Mouse (Mus musculus) lung, postnatal 4 days (tissue): ENCODE results near the gene Mta3.

Source experiments
- DNase-seq, 2 experiments: peaks; one replicate each; pipeline ENCODE4 v3.0.0; 2021

Gene Mta3

DNA sequence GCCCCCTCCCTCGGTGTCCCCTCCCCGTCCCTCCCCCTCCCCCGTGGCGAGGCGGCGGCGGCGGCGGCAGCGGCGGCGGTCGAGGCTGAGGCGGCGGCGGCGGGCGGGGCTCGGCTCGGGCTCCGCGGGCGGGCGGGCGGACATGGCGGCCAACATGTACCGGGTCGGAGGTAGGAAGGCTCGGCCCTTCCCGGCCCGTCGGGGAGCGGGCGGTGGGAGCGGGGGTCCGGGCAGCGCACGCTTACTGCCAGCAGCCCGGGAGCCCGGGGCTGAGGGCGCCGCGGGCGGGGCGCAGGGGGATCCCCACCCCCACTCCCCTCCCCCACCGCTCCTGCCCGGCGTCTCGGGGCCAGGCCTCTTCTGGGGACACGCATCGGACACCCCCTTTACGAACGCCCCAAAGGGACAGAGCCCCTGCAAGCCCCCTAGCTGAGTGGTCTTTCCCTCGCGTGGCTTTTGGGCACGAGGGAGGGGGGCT is at the start of gene Mta3:
Gene Mta3, plus strand, starts transcription at position 48 of the 478 bp plus-strand sequence.
- peak; percentile 75 to 82 for DNase-seq

DNA sequence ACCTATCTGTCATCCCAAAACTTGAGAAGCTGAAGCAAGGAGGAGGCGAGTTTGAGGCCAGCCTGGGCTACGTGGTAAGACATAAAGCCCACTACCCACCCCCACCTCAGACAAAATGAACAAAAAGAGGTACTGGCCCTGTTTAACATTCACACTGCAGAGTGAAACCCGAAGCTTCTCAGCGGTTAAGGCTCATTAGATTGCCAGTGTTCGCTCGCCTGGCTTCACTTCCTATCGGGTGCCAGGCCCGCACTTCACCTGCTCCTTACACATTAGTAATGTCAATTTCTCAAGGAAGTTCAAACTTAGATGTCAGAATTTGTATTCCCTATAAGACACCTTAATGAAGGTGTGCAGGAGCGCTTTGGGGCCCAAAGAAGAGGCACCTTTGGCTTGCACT is 48.6 kb upstream of the Mta3 start:
- no peak for DNase-seq

DNA sequence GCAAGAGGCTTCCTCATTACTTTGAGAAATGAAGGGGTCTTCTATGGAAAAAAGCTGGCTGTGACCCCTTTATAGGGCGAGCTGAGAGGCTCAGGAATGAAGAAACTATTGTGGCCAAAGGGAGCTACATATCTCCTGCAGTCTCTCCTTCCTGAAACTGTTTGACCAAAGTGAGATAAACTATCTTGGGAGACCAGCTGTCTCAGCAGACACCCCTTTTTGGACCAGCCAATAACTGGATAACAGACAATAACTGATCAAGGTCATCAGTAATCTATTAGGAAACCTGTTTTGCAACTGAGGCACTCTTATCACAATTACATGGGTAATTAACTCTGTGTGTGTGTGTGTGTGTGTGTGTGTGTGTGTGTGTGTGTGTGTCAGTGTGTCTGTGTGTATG is 47.0 kb upstream of the Mta3 start:
- DNase-seq = no peak

DNA sequence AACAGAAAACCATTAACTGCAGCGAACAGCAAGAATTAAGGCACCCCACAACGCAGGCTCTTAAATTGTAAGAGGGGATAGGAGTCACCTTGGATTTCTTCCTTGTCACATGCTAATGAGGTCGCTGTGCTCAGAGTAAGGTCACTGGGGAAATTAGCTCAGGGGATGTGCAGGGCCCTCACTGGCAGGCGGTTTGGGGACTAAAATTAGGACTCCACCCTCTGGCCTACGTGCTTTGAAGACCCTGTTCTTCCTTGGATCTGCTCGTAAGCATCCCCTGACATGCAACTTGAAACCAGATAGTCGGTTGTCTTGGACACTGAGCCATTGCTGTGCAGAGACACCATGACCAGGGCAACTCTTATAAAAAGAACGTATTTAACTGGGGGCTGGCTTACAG is 41.2 kb upstream of the Mta3 start:
- no peak for DNase-seq

DNA sequence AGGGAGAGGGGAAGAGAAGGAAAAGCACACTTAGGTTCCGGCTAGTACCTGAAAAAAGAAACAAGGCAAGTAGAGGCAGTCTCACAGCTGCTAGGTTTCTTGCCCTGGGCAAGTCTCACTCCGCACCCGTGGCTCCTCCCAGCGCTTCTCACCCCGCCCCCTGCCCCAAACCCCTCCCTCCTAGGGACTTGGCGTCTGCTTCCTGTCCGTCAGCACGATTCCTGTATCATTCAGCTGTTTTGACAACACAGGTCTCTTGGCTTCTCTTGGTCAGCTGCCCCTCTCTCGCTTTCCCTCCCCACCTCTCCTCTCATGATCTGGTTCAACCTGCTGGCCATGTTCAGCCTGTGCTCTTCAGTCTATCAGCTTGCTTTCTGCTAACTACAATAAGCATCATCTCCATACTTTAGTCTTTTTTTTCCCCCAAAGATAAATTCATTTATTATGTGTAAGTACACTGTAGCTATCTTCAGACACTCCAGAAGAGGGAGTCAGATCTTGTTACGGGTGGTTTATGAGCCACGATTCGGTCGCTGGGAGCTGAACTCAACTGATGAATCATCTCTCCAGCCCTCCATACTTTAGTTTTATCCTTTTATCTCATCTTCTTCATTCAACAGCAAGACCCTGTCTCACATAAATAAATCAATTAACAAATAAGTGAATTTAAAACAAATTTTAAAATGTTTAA is 39.2 kb upstream of the Mta3 start:
- peak in 1 of 2 experiments; percentile 13 for DNase-seq

DNA sequence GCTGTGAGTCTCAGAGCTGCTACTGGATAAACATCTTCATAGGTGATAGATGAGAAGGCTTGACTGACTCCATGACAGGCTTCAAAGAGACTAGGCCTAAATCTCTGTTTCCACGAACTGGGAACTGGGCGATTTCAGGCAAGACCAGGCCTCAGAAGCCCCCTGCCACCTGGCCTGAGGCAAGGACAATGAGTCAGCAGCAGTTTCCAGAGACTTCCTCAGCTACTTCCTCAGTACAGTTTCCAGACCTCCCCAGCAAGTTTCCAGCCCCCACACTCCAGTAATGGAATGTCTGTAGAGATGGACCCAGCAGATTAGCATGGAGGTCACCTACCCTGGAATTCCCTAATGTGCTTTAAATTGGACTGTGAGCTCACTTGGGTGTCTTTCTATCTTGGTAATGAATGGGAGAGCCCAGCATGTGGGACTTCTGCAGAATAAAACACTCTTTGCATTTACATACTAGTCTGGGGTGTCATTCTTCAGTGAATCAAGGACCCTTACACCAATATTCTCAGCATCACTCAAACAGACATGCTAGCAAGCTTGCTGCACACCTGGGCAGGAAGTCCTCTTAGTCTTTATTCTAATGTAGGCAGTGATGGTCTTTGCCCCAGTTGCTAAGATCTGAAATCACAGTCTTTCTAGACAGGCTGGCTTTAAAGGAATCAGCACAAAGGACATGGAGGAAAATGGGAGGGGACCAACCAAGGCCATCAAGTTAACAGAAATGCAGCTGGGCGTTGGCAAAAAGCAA is 37.9 kb upstream of the Mta3 start:
- DNase-seq = no peak

DNA sequence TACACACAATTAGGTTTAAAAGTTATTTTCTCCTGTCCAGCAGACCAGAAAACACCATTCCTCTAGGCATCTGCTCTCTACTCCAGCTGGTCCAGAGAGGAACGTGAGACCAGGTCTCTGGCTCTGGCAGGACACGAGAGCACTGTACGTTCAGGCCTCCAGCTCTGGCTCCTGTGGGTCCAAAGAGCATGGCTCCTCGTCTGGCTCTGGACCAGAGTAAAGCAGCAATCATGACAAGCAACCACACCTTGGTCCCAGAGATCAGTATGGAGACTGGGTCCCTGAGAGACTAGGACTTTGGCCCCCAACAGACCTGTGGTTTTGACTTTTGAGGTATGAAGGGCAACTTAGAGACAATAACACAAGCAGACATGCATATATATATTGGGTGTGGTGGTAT is 33.3 kb upstream of the Mta3 start:
- DNase-seq = no peak

DNA sequence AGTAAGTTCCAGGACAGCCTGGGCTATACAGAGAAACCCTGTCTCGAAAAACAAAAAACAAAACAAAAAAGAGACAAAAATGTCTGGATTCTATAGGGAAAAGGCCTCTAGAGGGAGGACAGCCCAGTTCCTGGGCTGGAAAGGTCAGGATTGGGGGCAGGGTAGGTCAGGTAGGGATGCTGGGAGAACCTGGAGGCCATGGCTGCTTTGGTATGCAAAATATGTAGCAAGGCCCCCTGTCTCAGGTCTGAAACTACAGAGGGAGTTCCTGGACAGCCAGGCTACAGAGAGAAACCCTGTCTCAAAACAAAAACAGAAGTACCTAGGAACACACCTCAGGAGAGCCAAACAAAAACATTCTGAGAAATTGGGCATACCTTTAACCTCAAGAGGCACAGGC is 28.6 kb upstream of the Mta3 start:
- DNase-seq = no peak

DNA sequence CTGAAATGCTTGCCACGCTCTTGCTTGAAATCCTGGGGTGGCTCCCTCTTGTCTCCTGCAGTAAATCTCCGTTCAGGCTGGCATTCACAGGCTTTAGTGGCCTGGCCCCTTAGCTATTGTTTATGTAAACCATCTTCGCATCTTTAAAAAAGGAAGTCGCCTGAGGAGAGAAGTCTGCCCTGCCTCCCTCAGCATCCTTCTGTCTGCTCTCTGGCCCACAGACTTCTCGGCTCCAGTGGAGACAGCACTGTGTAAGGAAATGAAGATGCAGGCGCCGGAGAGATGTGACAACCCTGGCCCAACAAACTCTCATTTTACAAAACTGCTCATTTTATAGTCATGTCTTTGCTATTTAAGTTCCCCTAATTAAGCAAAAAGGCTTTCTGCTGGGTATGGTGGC is 24.0 kb upstream of the Mta3 start:
- no peak for DNase-seq

DNA sequence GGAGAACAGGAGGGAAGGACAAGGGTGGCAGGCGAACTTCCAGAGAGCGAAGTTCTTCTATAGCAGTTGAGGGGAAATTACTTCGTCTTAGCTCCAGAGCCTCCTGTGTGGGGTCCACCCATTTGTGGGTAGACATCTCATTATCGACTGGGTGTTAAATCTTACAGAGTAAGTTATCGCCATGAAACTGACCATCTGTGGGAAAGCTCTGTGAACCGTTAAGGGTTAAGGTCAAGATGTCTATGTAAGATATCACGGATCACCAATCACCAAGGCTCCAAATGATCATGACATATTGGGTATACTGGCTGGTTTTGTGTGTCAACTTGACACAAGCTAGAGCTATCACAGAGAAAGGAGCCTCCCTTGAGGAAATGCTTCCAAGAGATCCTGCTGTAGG is 21.5 kb upstream of the Mta3 start:
- no peak for DNase-seq

DNA sequence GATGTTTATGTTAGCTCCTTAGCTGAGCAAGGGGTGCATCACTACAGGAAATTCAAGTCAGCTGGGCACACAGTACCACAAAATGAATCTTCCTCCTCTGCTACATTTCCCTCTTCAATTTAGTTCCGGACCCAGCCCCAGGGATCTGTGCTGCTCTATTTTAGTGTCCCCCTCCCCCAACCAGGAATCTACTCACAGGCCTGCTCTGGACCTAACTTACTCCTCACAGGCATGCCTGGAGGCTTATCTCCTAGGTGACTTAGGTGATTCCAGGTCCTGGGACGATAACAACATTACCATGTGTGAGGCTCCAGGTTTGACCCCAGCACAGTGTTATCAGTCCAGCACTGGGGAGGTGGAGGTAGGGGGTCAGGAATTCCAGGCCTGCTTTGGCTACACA is 15.5 kb upstream of the Mta3 start:
- no peak for DNase-seq

DNA sequence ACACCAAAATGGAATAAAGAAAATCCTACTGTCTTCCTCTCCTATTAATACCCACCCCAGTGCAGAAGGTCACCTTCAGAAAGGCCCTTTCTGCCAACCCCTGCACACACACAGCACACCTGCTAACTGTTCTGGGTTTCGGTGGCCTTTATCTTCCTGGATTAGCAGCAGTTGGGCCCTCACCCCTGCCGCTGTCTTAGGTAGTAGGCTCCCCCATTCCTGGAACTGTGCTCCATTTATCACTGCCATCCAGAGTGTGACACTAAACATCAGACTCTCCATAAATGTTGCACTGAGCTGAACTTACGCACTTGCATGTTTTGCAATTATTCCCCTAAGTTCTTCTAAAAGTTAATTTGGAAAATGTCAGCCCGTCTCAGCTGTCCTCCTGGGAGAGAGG is 14.6 kb upstream of the Mta3 start:
- DNase-seq = no peak

DNA sequence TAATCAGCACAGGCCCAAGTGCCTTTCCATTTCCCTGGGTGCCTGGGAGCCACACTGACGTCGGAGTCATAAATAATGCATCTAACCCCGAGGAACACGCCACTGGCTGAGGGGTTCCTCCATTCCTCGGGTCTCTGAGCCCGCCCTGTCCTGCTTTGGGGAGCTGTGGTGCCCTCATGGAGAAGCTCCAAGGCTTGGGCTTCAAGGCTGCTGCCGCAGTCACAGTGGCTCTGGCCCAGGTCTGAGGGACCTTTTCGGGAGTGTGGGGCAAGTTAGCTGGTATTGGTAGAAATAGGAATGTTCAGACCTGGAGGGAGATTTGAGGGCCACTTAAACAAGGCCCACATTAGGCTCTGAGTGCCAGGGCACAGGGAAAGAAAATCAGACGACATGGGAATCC is 12.0 kb upstream of the Mta3 start:
- no peak for DNase-seq

DNA sequence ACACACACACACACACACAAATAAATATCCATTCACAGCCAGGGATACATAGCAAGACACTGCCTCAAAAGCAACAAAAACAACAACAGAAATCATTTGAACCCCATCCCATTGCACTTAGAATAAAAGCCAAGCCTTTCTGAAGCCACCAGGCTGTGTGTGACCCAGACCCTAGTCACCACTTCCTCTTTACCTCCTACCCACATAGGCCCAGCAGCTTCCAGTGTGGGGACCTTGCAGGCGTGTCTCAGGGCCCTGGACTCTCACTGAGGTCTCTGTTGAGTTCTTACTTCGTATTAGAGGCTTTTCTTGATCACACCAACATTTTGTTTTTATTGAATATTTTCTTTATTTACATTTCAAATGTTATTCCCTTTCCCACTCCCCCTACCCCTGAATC is 10.2 kb upstream of the Mta3 start:
- peak; percentile 33 to 39 for DNase-seq

DNA sequence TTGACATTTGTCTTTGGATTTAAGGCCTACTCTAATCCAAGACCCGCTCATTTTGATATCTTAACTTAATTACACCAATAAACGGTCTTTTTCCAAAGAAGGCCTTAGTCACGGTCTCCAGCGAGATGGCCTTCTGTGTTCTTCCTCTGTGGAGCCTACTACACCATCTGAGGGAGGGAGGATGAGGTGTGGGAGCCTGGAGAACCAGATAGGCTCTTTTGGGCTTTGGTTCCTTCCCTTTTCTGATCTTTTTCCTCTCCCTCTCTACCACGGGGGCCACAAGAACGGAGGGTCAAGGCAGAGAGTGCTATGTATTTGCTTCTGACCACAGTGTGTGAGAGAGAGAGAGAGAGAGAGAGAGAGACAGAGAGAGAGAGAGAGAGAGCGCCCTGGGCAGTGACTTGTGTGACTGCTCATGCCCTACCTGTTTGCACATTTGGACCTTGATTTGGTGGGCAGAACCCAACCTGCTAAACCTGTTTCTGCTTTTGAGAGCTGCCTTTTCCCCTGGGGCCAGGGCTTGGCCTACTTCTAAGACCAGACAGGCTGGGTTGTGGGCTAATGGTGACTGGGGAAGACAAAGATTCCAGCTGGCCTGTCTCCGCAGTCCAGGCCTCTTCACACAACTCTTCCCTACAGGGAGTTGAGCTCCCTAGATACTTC is 6.8 kb upstream of the Mta3 start:
- peak; percentile 41 to 51 for DNase-seq

DNA sequence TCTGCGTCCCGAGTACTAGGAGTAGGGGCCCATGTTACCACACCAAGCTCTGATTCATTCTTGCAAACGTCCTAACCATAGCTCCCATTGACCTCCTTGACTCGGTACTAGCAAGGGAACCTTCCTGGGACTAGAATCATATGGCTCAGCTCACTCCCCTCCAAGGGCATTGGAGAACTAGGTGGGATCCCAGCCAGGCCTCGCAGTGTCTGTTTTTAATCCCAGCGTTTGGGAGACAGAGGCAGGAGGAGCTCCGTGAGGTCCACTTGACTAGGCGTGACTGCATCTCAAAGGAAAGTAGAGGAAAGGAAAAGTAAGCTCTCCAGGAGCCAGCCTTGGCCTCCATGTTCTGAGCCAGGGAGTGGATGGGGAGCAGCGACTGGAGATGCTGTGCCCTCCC is 5.8 kb upstream of the Mta3 start:
- DNase-seq = no peak

DNA sequence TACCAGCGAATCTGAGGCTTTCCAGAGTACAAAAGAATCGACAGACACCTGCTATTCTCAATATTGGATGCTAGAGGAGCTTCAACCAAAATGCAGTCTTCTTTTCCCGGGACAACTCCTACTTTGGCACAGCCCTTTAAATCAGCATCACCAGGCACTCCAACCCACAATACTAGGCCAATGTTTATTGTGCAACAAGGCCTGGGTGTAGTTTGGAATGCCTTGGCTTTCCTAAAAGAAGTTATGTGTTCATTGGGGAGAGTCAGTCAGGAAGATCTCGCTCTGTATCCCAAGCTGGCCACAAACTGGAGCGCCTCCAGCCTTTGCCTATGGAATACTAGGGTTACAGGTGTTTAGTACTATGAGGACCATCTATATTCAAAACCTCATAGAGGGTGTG is 1.5 kb upstream of the Mta3 start:
- DNase-seq = no peak

DNA sequence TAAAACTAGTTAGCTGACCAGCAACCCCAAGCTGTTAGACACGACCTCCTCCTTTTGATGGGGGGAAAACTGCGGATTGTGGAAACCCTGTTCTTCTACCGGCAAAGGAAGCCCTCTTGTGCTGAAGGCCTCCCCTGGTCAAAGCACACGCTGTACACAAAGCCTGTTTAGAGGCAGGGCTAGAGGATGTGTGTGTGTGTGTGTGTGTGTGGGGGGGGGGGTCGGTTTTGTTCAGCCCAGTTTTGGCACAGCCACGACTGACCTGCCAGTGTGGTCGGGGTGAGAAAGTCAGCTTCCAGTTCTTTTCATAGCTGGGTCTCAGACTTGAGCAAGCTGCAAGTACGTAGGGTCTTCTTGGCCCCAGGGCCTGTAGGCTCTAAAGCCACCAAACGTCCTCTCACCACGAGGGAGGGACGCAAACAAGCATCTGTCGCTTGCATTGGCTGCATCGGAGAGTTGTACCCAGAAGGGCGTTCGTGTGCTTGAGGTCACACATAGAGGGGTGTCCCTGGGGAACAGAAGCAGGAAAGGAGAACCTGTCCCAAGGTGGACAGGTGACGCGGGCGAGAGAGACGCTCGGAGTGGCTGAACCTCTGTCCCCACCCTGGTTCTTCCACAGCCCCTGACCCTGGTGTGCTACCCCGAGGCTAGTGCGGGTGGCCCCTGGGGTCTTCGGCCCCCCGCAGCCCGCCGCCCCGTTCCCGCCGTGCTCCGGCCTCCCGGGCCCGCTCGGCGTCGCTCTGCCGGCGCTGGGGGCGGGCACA is 429 bp upstream of the Mta3 start:
- peak; percentile 61 to 67 for DNase-seq

DNA sequence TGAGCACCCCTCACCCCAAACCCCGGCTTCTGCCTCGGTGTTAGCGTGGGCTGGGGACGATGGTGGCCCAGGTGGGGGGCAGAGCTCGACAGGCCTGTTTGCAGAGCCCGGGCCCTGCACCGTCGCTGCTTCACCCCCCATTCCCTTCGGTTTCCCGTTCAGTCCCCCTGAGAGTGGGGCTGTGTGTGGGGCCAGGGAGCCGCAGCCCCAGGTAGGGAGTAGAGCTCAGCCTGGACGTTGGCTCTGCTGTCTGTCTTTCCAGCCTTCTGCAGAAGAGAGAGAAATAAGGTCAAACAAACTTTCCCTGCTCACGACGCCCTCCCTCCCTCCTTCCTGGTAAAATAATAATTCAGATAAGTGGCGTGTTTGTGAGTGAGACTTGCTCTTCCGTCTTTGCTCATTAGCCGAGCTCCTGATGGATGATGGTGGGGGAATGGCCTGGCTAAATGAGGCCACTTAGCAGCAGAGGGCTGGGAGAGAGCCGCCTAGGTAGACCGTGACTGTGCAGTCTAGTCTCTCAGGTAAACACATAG is 697 bp downstream of the Mta3 start:
- DNase-seq = peak; percentile 47 to 57

DNA sequence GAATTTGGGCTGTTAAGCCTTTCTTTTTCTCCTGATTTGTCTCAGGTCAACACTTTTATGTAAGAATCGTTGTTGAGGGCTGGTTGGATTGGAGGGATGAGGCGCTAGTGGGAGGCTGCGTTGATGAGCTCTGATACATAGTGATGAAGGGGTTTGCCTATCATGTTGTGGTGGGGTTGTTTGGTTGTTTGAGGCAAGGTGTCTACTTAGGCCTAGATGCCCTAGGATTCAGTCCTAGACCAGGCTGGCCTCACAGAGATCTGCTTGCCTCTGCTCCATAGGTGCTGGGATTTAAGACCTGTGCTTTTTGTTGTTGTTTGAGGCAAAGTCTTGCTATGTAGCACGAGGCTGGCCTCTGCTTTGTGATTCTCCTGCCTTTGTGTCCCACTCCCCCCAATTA is 1.4 kb downstream of the Mta3 start:
- DNase-seq = no peak

DNA sequence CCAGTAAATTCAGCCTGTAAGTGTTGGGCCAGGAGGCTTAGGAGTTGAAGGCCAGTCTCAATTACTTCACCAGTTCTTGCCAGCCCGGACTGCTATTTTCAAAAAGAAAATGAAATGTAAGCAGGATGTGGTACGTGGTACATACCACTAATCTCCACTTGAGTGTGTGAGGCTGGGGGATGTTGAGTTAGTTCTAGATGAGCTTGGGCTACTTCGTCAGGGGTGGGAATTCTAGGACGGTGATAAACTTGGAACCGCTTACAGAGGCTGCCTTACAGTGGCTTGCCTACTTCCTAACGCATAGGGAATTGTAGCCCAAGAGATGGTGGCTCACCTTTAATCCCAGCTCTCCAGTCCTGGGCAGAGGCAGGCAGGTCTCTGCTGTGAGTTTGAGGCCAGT is 1.9 kb downstream of the Mta3 start:
- no peak for DNase-seq

DNA sequence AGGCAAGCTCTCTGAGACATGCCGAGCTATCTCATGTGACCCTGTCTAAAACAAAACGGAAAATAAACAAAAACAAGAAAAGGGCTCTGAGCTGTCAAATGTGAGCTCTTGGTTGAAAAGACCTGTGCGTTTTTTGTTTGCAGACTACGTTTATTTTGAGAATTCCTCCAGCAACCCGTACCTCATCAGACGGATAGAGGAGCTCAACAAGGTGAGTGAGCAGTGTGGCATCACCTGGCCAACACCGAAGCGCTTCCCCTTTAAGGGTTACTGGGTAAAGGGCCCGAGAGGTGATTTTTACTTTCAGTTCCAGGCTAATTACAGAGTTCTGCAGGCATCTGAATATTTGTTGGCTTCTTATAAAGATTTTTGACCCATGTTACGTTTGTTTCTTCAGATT is 2.3 kb downstream of the Mta3 start:
- no peak for DNase-seq

DNA sequence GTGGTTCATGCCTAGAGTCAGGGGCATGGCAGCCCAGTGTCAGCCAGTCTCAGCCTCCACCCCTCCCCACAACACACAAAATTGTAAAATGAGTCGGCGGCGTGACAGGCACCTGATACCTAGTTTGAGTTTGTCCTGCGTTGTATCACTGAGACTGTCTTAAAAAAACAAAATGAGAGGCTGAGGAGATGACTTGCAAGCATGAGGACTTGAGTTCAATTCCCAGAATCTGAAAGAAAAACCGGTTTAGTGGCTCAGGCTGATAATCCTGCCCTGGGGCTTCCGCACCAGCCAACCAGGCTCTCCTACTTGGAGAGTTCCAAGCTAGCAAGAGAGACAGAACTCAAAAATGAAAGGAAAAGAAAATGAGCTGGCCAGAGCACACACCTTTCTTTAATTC is 2.9 kb downstream of the Mta3 start:
- no peak for DNase-seq
